Mouse (Mus musculus): ENCODE measurements at regions not wholly inside any gene's neighbourhood (a gene's known extent, or its start where the extent isn't known, plus 50 kb on each side); places are given as distances from the start of the nearest gene placed in this dataset.

DNA sequence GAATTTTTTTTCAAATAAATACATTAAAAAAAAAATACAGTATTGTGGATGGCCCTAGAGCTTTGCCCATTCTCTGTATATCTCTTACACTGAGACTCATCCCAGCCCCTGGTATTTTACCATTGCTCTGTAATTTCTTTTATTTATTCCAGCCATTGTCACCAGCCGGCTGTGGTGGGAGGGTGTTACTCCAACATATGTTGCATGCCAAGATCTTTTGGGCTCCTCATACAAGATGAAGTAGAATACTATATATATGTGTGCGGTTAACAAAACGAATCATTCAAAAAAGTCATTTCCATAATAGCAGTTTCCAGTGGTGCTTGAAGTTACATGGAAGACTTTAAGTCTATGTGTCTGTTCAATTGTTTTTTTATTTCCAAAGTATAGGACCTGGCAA is 268.0 kb upstream of the Npvf start:
- DNase-seq (ENCODE audit: low read depth), result no peak

DNA sequence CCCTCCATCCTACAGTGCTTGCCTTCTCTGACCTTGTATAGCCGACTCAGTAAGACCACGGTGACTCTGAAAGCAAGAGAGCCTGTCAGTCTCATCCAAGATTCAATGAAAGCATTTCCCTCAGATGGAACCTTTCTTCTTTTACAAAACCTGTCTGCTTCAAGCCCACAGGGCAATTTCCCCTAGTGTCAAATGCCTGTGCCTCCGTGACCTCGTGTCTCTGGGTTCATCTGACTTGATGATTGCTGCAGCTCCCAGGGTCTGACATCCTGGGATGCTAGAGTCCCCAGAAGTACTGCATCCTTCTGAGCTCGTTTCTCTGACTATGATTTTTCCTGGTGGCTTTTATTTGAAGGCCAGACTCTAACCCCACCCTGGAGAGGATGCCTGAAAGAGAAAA is 270.3 kb upstream of the Npvf start:
- DNase-seq (ENCODE audit: low read depth), result no peak

DNA sequence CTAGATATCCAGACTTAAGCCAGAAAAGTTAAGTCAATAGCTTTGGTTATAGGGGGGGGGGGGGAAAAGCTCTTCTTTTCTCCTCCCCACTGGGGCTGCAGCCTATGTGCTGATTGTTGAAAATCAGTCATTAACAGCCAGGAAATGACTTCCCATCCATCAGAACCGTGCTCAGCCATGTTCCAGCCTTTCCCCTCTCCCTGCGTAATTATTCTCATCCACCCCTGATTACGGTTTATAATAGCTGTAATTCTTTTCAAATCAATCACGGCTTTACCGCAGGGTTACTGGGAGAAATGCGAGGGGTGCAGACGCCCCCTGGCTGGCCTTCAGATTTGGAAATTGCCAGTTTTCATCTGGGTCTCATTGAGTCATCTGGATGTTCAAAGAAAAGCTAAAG is 270.8 kb upstream of the Npvf start:
- DNase-seq (ENCODE audit: low read depth), result no peak

DNA sequence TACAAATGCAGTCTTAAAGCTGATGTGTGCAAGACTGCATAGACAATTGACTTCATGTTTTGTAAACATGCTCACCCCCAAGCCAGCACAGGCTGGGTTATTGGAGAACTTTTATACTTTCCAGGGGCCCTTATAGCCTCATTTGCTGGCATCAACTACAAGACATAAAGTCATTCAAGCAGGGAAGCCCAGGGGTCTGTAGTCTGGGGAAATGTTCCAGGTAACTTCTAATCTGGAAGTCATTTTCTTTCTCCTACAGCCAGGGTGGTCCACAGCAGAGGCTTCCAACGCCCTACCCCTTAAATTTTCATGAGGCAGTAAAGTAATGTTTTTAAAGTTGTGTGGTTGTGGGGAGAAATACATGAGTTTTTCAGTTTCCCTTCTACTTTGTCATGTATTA is 272.1 kb upstream of the Npvf start:
- DNase-seq (ENCODE audit: low read depth), result no peak

DNA sequence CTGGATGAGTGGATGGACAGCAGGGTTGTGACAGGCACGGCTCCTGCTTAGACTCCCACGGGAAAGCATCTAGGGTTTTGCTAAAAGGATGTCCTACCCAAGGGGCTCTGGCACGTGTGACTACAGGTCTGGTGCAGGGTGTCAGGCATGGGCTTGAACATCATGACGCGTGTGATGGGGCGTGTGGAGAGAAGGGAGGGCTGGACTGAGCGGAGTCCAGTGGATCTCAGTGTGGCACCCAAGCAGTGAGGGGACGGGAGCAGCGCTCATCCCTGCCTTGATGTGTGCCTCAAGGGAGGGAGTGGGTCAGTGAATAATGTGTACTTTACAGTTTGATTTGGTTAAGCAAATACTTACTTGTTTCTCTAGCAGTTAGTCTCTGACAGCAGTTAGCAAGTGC is 275.3 kb upstream of the Npvf start:
- DNase-seq (ENCODE audit: low read depth), result no peak

DNA sequence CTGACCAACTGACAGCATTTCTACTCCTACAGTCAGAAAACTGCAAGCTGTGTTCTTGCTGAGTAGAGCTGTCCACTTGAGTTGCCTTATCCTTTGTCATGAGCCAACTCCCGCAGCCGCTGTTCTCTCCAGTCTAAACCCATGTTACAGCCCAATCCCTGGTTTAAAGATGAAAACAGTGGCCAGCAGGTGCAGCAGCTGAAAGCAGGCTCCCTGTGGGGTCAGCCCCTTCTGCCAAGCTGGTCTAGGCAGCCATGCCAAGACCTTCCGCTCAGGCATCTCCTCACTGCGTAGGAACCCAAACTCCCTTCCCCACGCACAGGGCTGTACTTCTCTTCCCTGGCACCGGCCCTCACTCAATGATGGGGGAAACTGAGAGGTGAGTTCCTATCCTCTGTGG is 279.3 kb upstream of the Npvf start:
- DNase-seq (ENCODE audit: low read depth), result no peak

DNA sequence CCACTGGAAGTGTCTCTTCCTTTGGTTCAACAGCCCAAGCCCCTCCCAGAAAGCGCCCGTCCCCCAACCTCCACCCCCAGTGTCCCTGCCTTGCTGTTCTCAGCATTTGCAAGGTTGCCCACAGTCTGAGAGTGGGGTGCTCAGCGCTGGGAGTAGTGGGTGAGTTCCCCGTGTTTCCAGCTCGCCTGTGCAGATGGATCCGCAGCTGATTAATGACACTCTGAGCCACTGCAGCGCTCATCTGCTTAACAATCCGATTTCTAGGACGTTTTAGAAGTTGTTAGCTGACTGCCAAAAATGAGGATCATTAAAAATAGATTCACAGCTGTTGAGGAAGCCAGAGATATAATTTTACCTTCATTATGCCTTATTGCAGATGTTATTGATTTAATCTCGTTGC is 280.0 kb upstream of the Npvf start:
- no peak for DNase-seq (ENCODE audit: low read depth)

DNA sequence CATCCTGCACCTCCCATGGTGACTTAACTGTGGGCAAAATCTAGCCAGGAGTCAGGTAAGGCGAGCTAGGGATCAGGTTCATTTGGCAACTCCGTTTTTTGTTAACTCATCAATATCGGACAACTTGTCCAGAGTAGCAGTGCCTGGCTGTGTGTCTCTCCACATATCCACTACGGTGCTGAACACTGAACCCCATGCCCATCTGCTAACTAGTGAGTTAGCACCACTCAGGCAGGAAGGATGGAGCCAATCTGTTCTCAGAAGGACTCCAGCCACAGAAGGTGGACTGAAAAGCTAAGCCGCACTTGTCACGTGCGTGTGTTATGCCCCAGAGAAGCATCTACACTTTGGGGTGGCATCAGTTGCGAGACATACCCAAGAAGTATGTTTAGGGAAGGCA is 282.1 kb upstream of the Npvf start:
- no peak for DNase-seq (ENCODE audit: low read depth)

DNA sequence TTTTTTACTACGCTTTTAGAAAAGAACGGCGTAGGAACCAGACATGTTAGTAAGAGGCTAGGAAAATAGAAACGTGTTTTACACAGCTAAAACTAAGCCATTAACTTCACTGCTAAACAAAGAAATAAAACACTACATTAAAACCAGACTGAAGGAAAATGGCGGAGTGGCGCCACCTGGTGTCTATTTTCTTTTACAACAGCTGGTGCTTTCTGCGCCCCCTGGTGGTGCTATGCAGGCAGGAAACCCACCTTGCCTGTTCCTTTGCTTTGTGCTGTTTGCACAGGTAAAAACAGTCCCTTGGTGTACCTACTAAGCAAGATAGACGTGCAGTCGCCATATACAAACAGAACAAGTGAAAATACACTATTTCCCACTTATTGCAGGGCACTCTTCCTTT is 282.9 kb upstream of the Npvf start:
- peak; percentile 44 for DNase-seq (ENCODE audit: low read depth)

DNA sequence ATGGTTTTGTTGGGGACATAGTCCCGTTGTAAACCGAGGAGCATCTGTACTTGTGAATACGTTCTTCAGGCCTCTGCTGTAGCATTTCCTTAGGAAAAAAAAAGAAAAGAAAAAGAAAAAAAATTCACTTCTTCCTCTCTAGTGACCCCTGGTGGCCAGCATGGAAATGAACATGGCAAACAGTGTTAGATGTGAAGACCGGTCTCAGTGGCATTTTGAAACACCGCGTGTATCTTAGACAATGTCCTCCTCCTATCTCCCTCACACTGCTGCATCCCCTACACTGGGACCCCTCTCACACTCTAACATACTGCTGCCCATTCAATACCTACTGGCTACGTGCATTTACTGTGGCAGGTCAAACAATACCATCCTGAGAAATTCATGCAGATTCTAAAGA is 284.6 kb upstream of the Npvf start:
- DNase-seq (ENCODE audit: low read depth), result no peak

DNA sequence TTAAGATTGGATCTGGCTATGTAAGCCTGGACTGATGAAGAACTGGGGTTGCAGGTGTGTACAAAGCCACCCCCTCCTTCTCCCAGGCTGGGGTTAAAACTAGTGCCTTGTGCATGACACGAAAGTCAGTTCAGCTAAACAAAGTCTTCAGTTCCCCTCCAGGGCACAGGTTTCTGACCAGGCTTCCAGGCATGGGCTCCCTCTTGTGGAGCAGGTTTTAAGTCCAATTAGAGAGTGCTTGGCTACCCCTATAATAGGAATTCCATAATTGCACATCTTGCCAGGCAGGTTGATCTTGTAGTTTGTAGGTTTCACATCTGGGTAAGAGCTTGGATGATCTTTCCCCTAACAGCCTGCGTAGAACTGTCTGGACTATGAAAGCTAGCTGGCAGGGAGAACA is 285.2 kb upstream of the Npvf start:
- no peak for DNase-seq (ENCODE audit: low read depth)

DNA sequence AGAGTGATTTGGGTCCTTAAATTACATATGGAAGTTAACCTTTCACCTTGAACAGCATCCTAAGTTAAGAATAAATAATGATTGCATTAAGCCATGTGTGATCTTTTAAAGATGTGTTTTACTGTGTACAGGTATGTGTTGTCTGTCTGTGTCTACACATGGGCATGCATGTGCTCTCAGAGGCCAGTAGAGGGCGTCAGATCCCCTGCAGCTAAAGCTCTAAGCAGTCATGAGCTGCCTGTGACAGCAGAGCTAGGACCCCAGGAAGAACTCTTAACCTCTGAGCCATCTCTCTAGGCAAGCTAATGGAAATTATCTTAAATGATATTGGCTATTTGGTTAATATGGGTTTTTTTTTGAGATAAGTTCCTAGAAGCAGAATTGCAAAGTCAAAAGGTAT is 285.9 kb upstream of the Npvf start:
- DNase-seq (ENCODE audit: low read depth), result no peak

DNA sequence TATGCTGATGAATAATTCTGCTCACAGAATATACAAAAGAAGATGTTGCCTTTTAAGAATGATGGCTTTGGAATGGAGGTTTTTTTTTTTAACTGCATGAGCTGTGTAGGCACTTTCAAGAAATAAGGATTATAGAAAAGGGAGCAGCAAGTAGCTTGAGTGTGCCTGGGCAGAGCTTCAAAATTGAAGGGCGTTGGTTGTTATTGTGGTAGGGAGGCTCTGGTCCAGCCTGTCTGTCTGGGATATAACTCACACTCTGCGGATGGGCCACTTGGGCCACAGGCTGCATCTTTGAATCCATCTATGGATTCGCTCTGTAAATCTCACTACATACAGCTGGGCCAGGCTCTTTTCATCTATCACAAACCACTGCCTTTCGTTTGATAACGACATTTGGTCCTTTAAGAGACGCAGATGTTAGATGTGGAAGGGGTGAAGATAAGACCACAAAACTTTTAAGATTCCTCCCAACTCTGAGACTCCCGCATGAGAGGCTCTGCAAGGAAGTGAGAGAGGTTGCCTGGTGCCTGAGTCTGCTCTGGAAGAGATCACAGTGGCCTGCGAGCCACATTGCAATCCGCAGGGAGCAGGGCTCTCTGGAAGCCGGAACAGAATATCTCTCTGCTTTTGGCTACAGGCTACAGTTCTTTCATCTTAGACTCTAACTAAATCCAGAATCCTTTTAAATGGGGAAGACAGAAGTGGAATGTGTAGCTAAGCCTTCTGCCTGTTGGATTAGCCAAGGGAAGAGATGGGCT is 286.6 kb upstream of the Npvf start:
- DNase-seq (ENCODE audit: low read depth), result peak; percentile 27

DNA sequence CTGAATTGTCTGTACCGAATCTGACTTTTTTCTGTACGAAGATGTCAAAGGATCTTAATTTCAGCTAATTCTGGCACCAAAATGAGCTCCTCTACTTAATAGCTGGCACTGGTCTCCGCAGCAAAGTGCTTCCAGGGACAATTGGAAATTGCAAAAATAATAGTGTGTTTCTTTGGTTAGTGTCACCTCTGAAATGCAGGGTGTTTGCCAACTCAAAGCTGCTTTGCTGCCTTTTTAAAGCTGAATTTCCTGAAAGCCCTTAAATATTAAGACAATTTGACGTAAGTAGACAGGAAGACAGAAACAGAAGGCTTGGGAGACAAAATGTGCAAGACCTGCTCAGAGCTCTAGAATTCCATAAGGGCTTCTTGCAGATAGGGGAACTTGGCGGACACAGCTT is 288.5 kb upstream of the Npvf start:
- DNase-seq (ENCODE audit: low read depth), result no peak

DNA sequence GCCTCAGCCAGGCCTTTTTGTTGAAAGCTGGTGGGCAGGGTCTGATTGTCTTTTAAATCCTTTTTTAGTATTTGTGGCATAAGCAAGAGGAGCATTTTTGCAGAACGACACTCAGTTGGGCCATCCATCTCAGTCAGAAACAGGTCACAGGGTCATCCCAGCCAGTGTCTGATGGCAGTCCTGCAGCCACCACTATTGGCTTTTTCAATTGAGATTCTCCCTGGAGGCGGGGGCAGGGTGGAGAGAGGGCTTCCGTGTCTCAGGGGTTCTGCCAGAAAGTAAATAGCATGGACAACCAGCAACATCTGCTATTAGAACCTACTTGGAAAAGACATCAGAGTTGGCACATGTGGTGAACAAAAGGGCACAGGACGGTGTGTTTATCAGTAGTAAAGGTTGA is 293.8 kb upstream of the Npvf start:
- no peak for DNase-seq (ENCODE audit: low read depth)

DNA sequence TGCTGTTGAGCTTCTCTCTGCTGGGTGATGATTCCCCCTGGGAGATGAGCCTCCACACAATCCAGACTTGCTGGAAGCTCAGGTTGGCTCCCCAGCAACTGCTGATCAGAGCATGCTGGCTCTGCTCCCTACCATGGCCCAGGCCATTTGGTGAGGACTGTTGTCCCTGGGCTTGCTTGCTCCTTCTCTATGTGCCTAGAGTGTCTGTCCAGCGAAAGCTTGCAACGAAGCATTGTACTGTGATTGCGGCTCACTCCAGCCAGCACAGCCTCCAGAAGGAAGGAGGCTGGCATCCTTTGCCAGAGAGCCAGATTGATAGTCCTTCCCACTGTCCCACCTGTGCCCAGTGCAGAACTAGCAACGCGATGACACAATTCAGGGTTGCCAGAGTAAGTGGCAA is 295.1 kb upstream of the Npvf start:
- DNase-seq (ENCODE audit: low read depth), result no peak

DNA sequence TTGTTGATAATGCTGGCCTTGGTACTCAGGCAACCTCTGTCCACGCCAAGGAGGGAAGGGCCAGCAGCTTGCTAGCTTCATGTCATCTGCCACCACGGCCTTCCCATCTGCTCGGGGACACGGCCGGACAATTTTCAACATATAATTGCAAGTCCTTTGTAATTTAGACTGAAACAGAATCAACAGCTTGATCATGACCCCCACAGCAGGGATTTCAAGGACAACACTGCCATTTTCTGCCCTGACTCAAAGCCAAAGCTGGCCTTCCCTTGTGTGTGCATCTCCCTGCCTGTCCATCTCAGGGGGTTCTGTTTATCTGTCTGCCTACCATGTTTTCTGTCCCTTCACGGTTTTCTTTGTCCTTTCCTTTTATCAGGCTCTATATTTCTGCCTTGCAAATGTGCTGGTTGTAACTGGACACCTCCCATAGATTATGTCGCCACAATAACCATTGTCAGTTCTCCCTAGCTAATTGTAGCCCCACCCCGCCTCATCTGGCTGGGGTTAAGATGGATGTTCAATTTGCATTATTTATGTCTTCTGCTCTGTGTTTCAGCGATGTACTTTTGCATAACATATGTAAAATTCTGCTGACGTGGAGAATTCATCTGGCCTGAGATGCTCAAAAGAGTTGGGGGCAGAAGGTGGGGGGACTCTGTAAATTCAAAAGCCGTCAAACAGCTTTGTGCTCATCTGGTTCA is 295.8 kb upstream of the Npvf start:
- DNase-seq (ENCODE audit: low read depth), result no peak

DNA sequence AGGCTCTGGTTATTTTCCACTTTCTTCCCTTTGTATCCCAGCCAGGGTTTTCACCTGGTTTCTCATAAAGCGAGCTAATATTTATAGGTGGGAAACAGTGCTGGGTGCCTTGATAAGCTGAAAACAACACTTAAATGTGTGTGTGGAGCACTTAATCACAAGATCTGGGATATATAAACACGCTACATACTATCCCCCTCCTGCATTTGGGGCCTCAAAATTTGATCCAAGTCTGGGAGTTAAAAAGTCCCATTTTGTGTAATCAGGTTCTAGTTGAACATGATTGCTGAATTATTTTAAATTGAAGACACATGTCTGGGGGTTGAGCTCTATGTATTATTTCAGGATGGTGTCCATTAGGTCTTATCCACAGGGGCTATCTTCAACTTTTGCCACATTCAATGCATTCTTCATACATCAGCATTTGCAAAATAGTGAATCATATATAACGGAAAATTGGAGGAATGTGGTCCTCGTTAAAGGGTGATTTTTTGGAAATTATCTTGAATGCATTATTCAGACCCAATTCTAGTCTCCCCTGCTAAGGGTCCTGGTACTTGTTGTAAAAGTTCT is 303.2 kb upstream of the Npvf start:
- DNase-seq (ENCODE audit: low read depth), result no peak

DNA sequence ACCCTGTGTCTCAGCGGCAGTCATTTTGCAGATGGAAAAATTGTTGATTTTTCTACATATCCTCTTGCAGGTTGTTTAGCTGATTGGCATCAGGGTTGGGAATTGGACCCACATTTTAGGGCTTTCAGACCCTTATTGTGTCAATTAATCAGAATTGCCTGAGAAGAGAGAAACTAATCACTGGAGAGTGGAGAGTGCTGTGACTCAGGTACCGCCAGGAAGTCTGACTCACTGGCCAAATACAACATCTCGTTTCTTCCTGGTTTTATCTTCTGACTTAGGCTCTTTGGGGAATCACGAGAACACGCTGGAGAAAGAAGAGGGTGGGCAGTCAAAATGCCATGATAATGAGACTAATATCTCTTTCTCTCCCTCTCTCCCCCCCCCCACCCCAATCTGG is 306.1 kb upstream of the Npvf start:
- DNase-seq (ENCODE audit: low read depth), result no peak

DNA sequence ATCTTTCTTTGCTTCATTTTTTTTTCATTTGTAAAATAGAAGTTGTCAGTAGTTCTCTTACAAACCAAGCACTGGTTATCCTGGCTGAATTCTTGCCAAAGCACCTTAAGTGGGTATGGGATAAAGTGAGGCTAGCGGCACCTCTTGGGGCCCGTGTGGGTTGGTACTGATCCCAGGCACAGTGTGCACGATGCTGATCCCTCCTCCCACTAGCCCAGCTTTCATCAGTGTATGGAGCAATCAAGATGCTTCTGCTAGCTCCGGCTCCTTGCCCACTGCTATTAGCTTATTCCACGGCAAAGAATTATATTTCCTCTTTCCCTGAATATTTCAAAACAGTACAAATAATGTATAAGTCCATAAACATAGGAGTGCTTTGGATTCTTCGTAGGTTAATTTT is 307.4 kb upstream of the Npvf start:
- DNase-seq (ENCODE audit: low read depth), result no peak

DNA sequence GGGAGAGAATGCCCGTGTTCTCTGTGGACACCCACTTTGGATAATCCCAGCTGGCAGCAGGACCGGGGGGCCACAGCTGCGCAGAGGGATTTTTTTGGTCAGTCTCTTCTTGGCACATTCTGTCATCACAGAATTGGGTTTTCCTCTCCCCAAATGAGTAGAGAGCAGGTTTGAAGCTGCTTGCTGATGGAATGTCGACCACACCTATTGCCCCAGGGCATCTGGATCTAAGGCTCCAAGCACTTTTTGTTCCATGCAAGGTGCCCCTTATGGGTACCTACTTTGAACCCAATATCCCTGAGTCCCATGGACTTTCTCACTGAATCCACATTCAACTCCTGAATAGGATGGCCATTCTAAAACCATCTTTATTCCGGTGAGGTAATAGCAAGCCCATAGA is 314.3 kb upstream of the Npvf start:
- no peak for DNase-seq (ENCODE audit: low read depth)

DNA sequence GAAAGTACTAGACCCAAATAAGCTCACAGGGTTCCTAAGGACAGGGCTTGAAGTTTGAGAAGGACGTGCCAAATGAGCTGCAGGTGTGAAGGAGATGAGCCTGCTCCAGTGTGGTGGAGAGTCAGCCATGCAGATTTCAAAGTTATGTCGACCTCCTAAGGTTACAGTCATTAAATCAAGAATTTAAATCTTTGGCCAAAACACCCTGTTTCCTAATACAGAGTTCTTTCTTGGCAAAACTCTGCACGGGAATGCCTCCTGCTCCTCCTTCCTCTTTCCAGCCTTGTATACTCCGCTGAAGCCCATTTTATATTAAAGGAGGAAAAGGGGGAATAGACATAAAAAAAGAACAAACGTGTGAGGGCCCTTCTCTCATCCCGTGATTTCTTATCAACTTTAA is 315.1 kb upstream of the Npvf start:
- no peak for DNase-seq (ENCODE audit: low read depth)

DNA sequence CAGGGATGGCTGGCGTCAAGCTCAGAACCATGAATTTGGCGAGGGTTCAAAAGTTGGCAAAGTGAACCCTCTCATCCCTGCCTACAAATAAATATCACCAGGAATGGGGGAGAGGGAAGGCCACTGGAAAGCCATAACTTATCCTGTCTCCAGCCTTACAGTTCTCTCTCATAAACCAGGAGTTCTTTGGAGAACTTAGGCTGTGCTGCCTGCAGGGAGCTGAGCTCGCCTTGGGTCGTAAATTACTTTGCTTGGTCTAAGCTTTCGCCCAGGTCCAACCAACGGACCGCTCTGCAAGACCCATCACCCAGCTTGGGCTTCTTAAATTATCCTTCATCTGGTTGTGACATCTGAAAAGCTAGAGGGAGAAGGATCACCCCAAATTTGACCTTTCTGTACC is 315.8 kb upstream of the Npvf start:
- DNase-seq (ENCODE audit: low read depth), result no peak

DNA sequence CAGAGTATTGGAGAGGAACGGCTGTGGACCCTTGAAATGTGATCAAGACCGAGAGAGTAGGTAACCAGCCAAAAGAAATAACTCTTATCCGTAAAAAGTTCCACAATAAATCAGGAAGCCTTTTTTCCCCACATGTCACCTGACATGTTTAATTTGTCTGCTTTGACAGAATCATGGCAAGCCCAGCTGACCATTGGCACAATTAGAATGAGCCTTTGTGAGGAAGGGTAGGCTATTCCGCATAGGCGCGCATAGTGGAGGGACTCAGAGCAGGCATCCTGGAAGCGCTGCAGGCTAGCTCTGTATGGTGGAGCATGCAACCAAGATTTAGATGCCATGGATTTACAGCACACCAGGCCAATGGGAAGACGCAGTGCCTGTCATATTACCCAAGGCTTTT is 316.5 kb upstream of the Npvf start:
- DNase-seq (ENCODE audit: low read depth), result no peak

Data from fibroblast of lung, adult 2 months (primary cell).